Mouse (Mus musculus): Measurements from ENCODE around the gene Tacc2. TPM values are rescaled to one million over a fixed set of nuclear protein-coding genes. Genes with fewer than 3 reads are reported as not detected.
A peak's percentile ranks its signal among the peaks of the same experiment; 100 is the strongest.

Tacc2 gene
- polyA plus RNA-seq, 1 experiment = 72.2 TPM

DNA sequence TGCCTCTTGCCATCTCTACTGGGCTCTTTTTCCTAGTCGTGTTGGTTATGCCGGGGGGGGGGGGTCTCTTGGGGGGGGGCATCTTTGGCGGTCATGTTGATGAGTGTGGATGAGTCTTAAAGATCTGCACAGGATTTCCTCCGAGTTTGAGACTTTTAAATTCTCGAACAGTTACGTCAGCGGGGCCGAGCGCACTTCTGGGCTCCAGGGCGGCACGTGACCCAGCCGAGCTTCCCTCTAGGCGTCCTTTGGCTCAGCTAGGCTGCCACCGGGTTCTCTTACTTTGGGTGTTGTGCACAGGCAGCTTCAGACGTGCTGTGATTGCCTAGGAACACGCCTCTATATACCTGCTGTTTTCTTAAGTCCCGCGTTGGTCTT lies 69.5 kb downstream of the Tacc2 start:
- peak; percentile 93 for DNase-seq
- Histone ChIP-seq H3K4me1 (ENCODE audit: control insufficient read depth, insufficient read depth, low read length) (peaks cover 32% of the 10 kb centered on the region; the same call in 1 of the 2 replicates), H3K27me3 (replicated peaks; ENCODE audit: control insufficient read depth, insufficient read depth, low read length) (no peaks in the 10 kb centered on the region), H3K36me3 (ENCODE audit: control insufficient read depth, insufficient read depth, low read length) (no peaks in the 10 kb centered on the region), H3K4me3 (ENCODE audit: insufficient read depth, low read depth, low read length) (peak overlapping the region; percentile 85), H3K27ac (ENCODE audit: insufficient read depth, low read depth, low read length) (peak overlapping the region; percentile 89)
- TF ChIP-seq CTCF (conservative IDR thresholded peaks at IDR 0.05; ENCODE audit: insufficient read depth, insufficient read length, low read depth, low read length) (no peak), POLR2A (IDR thresholded peaks at IDR 0.05; ENCODE audit: low read depth, low read length) (no peak)
- 2% methylated on average over 18 of the region's 18 CpGs for WGBS

- Histone ChIP-seq H3K4me3 (ENCODE audit: insufficient read depth, low read depth, low read length) (no peak overlapping the region), H3K27ac (ENCODE audit: insufficient read depth, low read depth, low read length) (peak overlapping the region; percentile 50; the same call in 1 of the 2 replicates), H3K4me1 (ENCODE audit: control insufficient read depth, insufficient read depth, low read length) (peaks cover 40% of the 10 kb centered on the region; the same call in 1 of the 2 replicates), H3K36me3 (ENCODE audit: control insufficient read depth, insufficient read depth, low read length) (no peaks in the 10 kb centered on the region), H3K27me3 (replicated peaks; ENCODE audit: control insufficient read depth, insufficient read depth, low read length) (no peaks in the 10 kb centered on the region)
- 51% methylated on average over 4 of the region's 4 CpGs for WGBS
- no peak for DNase-seq
- TF ChIP-seq POLR2A (IDR thresholded peaks at IDR 0.05; ENCODE audit: low read depth, low read length) (no peak), CTCF (conservative IDR thresholded peaks at IDR 0.05; ENCODE audit: insufficient read depth, insufficient read length, low read depth, low read length) (no peak)
Measured at GRCm38 (mm10) chr7:130648061-130648460, 70.8 kb downstream of the Tacc2 start.

DNA sequence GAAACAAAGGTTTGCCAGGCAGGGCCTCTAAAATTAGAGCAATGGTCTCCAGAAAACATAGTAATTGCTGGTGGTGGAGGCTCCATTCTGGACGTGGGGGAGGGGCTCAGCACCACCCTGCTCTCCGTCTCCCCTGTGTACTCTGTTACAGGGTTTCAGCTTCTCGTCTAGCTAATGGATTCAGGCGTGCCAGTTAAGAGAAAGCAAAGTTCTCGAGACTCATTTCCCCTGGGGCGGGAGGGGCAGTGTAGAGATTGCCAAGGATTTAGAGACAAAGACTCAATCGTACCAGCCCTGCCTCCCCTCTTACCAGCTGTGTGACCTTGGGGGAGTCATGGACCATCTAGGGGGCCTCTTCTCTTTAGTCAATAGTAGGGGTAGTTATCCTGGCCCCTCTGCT lies 72.0 kb downstream of the Tacc2 start:
- Histone ChIP-seq H3K4me3 (ENCODE audit: insufficient read depth, low read depth, low read length) (no peak overlapping the region), H3K27me3 (replicated peaks; ENCODE audit: control insufficient read depth, insufficient read depth, low read length) (no peaks in the 10 kb centered on the region), H3K27ac (ENCODE audit: insufficient read depth, low read depth, low read length) (no peak overlapping the region), H3K36me3 (ENCODE audit: control insufficient read depth, insufficient read depth, low read length) (no peaks in the 10 kb centered on the region), H3K4me1 (ENCODE audit: control insufficient read depth, insufficient read depth, low read length) (peaks cover 48% of the 10 kb centered on the region)
- DNase-seq = peak; percentile 73
- no peak for TF ChIP-seq CTCF (conservative IDR thresholded peaks at IDR 0.05; ENCODE audit: insufficient read depth, insufficient read length, low read depth, low read length)
- TF ChIP-seq POLR2A (IDR thresholded peaks at IDR 0.05; ENCODE audit: low read depth, low read length) = no peak
- WGBS = 26% methylated on average over 7 of the region's 7 CpGs

GRCm38 (mm10) chr7:130650621-130651020 lies 73.4 kb downstream of the Tacc2 start:
- no peak overlapping the region for H3K4me3 ChIP-seq (ENCODE audit: insufficient read depth, low read depth, low read length)
- WGBS = 70% methylated on average over 5 of the region's 5 CpGs
- H3K27ac ChIP-seq (ENCODE audit: insufficient read depth, low read depth, low read length) = no peak overlapping the region
- TF ChIP-seq POLR2A (IDR thresholded peaks at IDR 0.05; ENCODE audit: low read depth, low read length) = no peak
- TF ChIP-seq CTCF (conservative IDR thresholded peaks at IDR 0.05; ENCODE audit: insufficient read depth, insufficient read length, low read depth, low read length) = no peak
- no peaks in the 10 kb centered on the region for H3K27me3 ChIP-seq (replicated peaks; ENCODE audit: control insufficient read depth, insufficient read depth, low read length)
- no peaks in the 10 kb centered on the region for H3K36me3 ChIP-seq (ENCODE audit: control insufficient read depth, insufficient read depth, low read length)
- DNase-seq = no peak
- H3K4me1 ChIP-seq (ENCODE audit: control insufficient read depth, insufficient read depth, low read length) = peaks cover 57% of the 10 kb centered on the region

GRCm38 (mm10) chr7:130653036-130653555 lies 75.9 kb downstream of the Tacc2 start:
- H3K27me3 ChIP-seq (replicated peaks; ENCODE audit: control insufficient read depth, insufficient read depth, low read length) = no peaks in the 10 kb centered on the region
- H3K4me1 ChIP-seq (ENCODE audit: control insufficient read depth, insufficient read depth, low read length) = peaks cover 54% of the 10 kb centered on the region
- peak; percentile 76 for DNase-seq
- WGBS = 53% methylated on average over 6 of the region's 6 CpGs
- peak overlapping the region; percentile 70 for H3K27ac ChIP-seq (ENCODE audit: insufficient read depth, low read depth, low read length)
- H3K36me3 ChIP-seq (ENCODE audit: control insufficient read depth, insufficient read depth, low read length) = no peaks in the 10 kb centered on the region
- TF ChIP-seq CTCF (conservative IDR thresholded peaks at IDR 0.05; ENCODE audit: insufficient read depth, insufficient read length, low read depth, low read length) (no peak), POLR2A (IDR thresholded peaks at IDR 0.05; ENCODE audit: low read depth, low read length) (no peak)
- H3K4me3 ChIP-seq (ENCODE audit: insufficient read depth, low read depth, low read length) = no peak overlapping the region

DNA sequence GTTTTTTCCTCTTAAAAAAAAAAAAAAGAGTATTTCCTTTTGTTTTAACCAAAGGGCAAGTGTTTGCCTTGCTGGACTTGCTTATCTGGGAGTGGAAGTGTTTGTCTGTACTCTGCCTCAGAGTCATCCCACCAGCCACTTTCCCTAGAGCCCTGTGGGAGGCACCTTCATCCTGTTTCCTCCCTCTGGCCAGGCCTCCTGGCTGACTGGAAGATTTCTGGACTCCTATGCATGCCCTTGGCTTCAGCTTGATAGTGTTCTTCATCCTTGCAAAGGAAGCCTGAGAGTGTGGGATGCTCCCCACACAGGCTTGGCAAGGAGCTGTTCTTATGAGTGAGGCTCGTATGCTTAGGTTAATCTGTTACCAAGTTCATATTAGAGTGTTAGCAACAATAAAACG lies 77.3 kb downstream of the Tacc2 start:
- DNase-seq = peak; percentile 74
- Histone ChIP-seq H3K36me3 (ENCODE audit: control insufficient read depth, insufficient read depth, low read length) (no peaks in the 10 kb centered on the region), H3K4me1 (ENCODE audit: control insufficient read depth, insufficient read depth, low read length) (peaks cover 48% of the 10 kb centered on the region), H3K4me3 (ENCODE audit: insufficient read depth, low read depth, low read length) (no peak overlapping the region), H3K27me3 (replicated peaks; ENCODE audit: control insufficient read depth, insufficient read depth, low read length) (no peaks in the 10 kb centered on the region), H3K27ac (ENCODE audit: insufficient read depth, low read depth, low read length) (no peak overlapping the region; the same call in 1 of the 2 replicates)
- WGBS = 14% methylated on average over 2 of the region's 2 CpGs
- TF ChIP-seq POLR2A (IDR thresholded peaks at IDR 0.05; ENCODE audit: low read depth, low read length) (no peak), CTCF (conservative IDR thresholded peaks at IDR 0.05; ENCODE audit: insufficient read depth, insufficient read length, low read depth, low read length) (no peak)

DNA sequence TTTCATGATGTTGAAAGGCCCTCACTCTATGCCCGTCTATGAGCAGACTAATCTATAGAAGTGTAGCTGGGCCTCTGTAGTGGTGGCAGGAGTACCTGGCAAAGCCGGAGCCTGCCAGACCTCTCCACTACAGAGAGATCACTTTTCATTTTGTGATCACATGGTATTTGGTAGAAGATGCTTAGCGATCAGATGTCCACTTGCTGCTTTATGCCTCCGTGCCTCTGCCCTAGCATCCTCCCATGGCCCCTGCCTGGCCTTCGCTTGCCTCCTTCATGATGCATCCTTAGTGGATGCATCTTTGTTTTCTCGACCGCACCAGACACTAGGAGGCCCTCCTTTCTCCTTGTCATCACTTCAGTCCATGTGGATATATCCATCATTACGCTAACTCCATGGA lies 79.7 kb downstream of the Tacc2 start:
- no peak for DNase-seq
- peaks cover 37% of the 10 kb centered on the region for H3K4me1 ChIP-seq (ENCODE audit: control insufficient read depth, insufficient read depth, low read length)
- H3K27me3 ChIP-seq (replicated peaks; ENCODE audit: control insufficient read depth, insufficient read depth, low read length) = no peaks in the 10 kb centered on the region
- 77% methylated on average over 8 of the region's 8 CpGs for WGBS
- no peaks in the 10 kb centered on the region; the same call in 1 of the 2 replicates for H3K36me3 ChIP-seq (ENCODE audit: control insufficient read depth, insufficient read depth, low read length)
- no peak overlapping the region for H3K4me3 ChIP-seq (ENCODE audit: insufficient read depth, low read depth, low read length)
- TF ChIP-seq CTCF (conservative IDR thresholded peaks at IDR 0.05; ENCODE audit: insufficient read depth, insufficient read length, low read depth, low read length) = no peak
- no peak for TF ChIP-seq POLR2A (IDR thresholded peaks at IDR 0.05; ENCODE audit: low read depth, low read length)
- no peak overlapping the region for H3K27ac ChIP-seq (ENCODE audit: insufficient read depth, low read depth, low read length)

Data from kidney, adult 2 months (tissue).